Mouse (Mus musculus) hindbrain, embryonic 15.5 days (tissue): ENCODE measurements around the gene Flt3. TPM values are rescaled to one million over a fixed set of nuclear protein-coding genes. Genes with fewer than 3 reads are reported as not detected.
A peak's percentile ranks its signal among the peaks of the same experiment; 100 is the strongest.

Source experiments
- ATAC-seq: fragments of 200-750 bp; cut with Nextera tagmentation; 2 replicates; pipeline ENCODE4 v1.8.0; 2017; ENCODE audit warnings: low read depth, moderate number of reproducible peaks, moderate TSS enrichment; ENCODE audit not compliant: low FRiP score
- H3K27ac ChIP-seq: fragments of 300-500 bp; sonication (generic); replicated peaks from 2 replicates; pipeline ENCODE4 v1.5.1; 2015; ENCODE audit warnings: mild to moderate bottlenecking, inconsistent platforms
- H3K27me3 ChIP-seq: fragments of 300-500 bp; sonication (generic); 2 replicates; pipeline ENCODE4 v1.6.1; 2015; ENCODE audit warnings: control low read depth, inconsistent platforms
- H3K36me3 ChIP-seq: fragments of 300-500 bp; sonication (generic); 2 replicates; pipeline ENCODE4 v1.6.1; 2015; ENCODE audit warnings: control low read depth, inconsistent platforms
- H3K4me1 ChIP-seq: fragments of 300-500 bp; sonication (generic); replicated peaks from 2 replicates; pipeline ENCODE4 v1.6.1; 2015; ENCODE audit warnings: control low read depth, inconsistent platforms
- H3K4me2 ChIP-seq: fragments of 300-500 bp; sonication (generic); 2 replicates; pipeline ENCODE4 v1.6.1; 2015; ENCODE audit warnings: moderate library complexity, mild to moderate bottlenecking, inconsistent platforms
- H3K4me3 ChIP-seq: fragments of 300-500 bp; sonication (generic); 2 replicates; pipeline ENCODE4 v1.5.1; 2015; ENCODE audit warnings: mild to moderate bottlenecking, inconsistent platforms
- H3K9ac ChIP-seq: fragments of 300-500 bp; sonication (generic); 2 replicates; pipeline ENCODE4 v1.6.1; 2015; ENCODE audit warnings: inconsistent platforms
- H3K9me3 ChIP-seq: fragments of 300-500 bp; sonication (generic); 2 replicates; pipeline ENCODE4 v1.6.1; 2016; ENCODE audit warnings: control low read depth, inconsistent platforms
- WGBS: fragments of 180-500 bp; shearing (Covaris S2); methylation state at CpG from one replicate; pipeline ENCODE4 v1.1.7; 2015; 5-methylcytosine and 5-hydroxymethylcytosine counted together
- polyA plus RNA-seq: library from polyadenylated mRNA; unstranded; fragments of >200 nt; fragmentation: Nextera tagmentation; extraction: Ambion mirVana; gene quantifications from 2 replicates; pipeline ENCODE4 v1.2.1, GENCODE M21; 2015

Gene Flt3
- polyA plus RNA-seq, result 1.3 and 1.7 TPM in 2 replicates

DNA sequence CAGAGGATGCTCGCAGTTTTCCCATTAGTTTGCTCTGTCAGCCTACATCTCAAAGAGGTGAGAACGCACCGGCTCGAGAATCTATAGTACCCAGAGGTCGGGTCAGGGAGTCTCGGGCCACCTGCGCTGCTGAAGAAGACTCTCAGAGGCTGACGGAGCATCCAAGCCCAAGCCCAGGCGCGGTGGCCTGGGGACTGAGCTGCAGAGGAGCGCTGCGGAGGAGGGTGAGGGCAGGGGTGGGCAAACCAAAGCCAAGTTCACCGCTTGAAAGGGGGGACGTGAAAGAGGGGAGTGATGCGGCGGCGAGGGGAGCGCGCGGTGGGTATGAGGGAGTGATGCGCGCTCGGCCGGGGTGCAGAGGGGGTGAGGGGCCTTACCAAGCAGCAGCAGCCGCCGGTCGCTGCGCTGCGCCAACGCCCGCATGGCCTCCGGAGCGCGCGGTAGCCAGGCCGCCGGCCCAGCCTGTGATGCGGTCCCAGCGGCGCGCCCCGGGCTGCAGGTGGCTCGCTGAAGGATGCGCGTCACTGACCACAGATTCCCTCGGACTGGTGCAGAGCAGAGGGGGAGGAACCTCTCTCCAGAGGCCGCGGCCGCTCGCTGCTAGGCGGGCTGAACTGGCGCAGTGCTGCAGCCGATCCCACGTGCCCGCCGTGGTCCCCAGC is at the start of gene Flt3:
Flt3 (minus strand) TSS at position 647 of the 662 bp plus-strand sequence.
- WGBS, result 1% methylated on average over 53 of the region's 56 CpGs
- no peak within 1 kb of the TSS for H3K27ac ChIP-seq
- H3K9ac ChIP-seq, result peak within 1 kb of the TSS; percentile 52
- H3K27me3 ChIP-seq, result peaks cover 42% of the 10 kb centered on the region
- H3K4me3 ChIP-seq, result peak within 1 kb of the TSS; percentile 56
- no peaks in the 10 kb centered on the region for H3K9me3 ChIP-seq
- ATAC-seq, result peak; percentile 85
- H3K36me3 ChIP-seq, result no peaks in the 10 kb centered on the region
- peaks cover 17% of the 10 kb centered on the region for H3K4me1 ChIP-seq
- H3K4me2 ChIP-seq, result peak within 1 kb of the TSS; percentile 97

DNA sequence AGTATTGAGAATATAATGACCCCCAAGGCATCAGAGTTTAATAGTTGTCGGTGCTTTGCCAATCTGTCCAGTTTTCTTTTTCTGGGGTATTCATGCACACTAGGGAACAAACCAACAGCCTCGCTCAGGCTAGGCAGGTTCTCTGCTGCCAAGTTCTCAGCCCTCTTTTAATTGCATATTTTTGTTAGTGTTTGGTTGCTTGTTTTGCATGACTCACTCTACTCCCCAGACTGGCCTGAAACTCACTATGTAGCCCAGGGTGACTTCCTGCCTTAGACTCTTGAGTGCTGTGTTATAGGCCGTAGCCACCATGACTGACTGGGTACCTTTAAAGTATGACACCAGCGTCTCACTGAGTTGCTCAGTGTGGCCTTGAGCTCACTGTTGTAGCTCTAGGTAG is 48.6 kb upstream of the Flt3 start:
- Histone ChIP-seq H3K4me3 (no peak overlapping the region), H3K4me1 (peaks cover 15% of the 10 kb centered on the region), H3K27me3 (no peaks in the 10 kb centered on the region), H3K36me3 (peaks cover 7% of the 10 kb centered on the region; the same call in 1 of the 2 replicates), H3K4me2 (no peak overlapping the region), H3K9me3 (no peaks in the 10 kb centered on the region), H3K9ac (no peak overlapping the region), H3K27ac (peak overlapping the region; percentile 45; the same call in 1 of the 2 replicates)
- ATAC-seq, result no peak
- WGBS, result 68% methylated on average over 4 of the region's 4 CpGs

DNA sequence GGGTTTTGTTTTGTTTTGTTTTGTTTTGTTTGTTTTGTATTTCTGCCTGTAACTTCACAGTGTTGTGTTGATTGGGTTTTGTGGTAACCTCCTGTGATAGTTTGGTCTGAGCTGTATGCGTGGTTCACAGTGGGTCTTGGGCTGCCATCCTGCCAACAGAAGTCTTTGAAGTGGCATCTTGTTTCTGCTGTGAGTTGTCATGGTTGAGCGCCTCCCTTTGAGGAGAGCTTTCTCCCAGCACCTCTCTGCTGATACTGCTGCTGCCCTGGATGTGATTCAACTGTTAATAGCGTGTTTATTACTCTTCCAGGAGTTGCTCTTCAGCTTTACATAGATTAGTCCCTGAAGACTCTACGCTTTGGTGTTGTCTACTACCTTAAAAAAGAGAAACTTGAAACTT is 48.2 kb upstream of the Flt3 start:
- H3K4me2 ChIP-seq, result no peak overlapping the region
- H3K4me1 ChIP-seq, result peaks cover 15% of the 10 kb centered on the region
- no peak overlapping the region for H3K9ac ChIP-seq
- H3K27me3 ChIP-seq, result no peaks in the 10 kb centered on the region
- H3K27ac ChIP-seq, result peak overlapping the region; percentile 45; the same call in 1 of the 2 replicates
- H3K4me3 ChIP-seq, result no peak overlapping the region
- H3K9me3 ChIP-seq, result no peaks in the 10 kb centered on the region
- peaks cover 7% of the 10 kb centered on the region; the same call in 1 of the 2 replicates for H3K36me3 ChIP-seq
- WGBS, result 39% methylated on average over 4 of the region's 4 CpGs
- ATAC-seq, result no peak

DNA sequence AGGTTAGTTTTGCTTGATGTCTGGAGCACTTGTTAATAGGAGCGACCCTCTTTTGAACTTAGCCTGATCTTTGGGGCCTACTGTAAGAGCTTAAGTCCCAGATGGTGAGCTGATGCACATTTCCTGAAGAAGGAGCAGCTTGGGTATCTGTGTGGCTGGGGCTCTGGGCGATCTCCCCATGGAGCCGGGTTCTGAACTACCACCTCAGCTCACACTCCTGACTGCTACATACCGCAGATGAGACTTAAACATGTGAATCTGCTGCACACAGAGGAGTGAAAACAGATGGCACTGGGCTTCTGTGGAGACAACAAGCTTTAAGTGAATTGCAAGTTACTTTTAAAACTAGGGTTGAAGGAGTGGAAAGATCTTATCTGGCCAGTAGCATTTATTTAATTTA is 45.0 kb upstream of the Flt3 start:
- no peak overlapping the region for H3K4me3 ChIP-seq
- no peaks in the 10 kb centered on the region for H3K9me3 ChIP-seq
- no peaks in the 10 kb centered on the region for H3K36me3 ChIP-seq
- 92% methylated on average over 4 of the region's 4 CpGs for WGBS
- ATAC-seq, result no peak
- no peak overlapping the region for H3K27ac ChIP-seq
- no peak overlapping the region for H3K4me2 ChIP-seq
- H3K4me1 ChIP-seq, result peaks cover 15% of the 10 kb centered on the region
- H3K9ac ChIP-seq, result no peak overlapping the region
- H3K27me3 ChIP-seq, result no peaks in the 10 kb centered on the region

DNA sequence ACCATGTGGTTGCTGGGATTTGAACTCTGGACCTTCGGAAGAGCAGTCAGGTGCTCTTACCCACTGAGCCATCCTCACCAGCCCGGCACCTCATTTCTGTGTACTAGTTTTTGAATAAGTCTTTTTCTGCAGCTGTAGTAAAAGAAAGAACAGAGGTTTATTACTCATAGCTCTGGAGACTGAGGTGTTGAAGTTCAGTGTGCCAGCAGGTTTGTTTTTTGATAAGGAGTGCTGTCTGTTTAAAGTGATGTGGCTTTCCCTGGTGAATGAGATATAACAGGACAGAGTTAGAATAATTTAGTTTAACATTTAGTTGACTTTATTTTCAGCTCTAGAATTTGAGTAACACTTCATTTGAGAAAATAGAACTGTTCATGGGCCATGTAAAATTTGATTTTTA is 44.5 kb upstream of the Flt3 start:
- H3K27me3 ChIP-seq, result no peaks in the 10 kb centered on the region
- no peaks in the 10 kb centered on the region for H3K9me3 ChIP-seq
- no peak overlapping the region for H3K9ac ChIP-seq
- no peak overlapping the region for H3K4me3 ChIP-seq
- H3K4me1 ChIP-seq, result peaks cover 15% of the 10 kb centered on the region
- no peak overlapping the region for H3K4me2 ChIP-seq
- no peak overlapping the region for H3K27ac ChIP-seq
- H3K36me3 ChIP-seq, result no peaks in the 10 kb centered on the region
- 95% methylated on average over 2 of the region's 2 CpGs for WGBS
- no peak for ATAC-seq

DNA sequence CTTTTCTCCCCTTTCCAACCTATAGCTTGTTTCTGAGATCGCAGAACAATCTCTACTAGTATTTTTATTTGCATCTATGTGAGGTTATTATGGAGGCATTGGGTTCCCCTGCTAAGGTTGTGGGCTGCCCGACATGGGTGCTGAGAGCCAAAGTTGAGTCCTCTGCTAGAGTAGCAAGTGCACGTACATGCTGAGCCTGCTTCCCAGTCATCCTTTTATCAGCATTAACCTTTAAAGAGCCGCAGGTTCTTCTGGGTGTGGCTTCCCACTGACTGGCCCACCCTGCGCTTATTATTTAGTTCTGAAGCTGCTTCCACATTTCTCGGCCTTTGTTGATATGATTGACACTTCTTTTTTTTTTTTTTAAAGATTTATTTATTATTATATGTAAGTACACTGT is 44.0 kb upstream of the Flt3 start:
- no peak overlapping the region for H3K27ac ChIP-seq
- no peak overlapping the region for H3K4me3 ChIP-seq
- H3K4me1 ChIP-seq, result peaks cover 13% of the 10 kb centered on the region
- no peak for ATAC-seq
- no peaks in the 10 kb centered on the region for H3K27me3 ChIP-seq
- H3K9me3 ChIP-seq, result no peaks in the 10 kb centered on the region
- no peak overlapping the region for H3K4me2 ChIP-seq
- H3K36me3 ChIP-seq, result no peaks in the 10 kb centered on the region
- 88% methylated on average over 6 of the region's 6 CpGs for WGBS
- no peak overlapping the region for H3K9ac ChIP-seq

DNA sequence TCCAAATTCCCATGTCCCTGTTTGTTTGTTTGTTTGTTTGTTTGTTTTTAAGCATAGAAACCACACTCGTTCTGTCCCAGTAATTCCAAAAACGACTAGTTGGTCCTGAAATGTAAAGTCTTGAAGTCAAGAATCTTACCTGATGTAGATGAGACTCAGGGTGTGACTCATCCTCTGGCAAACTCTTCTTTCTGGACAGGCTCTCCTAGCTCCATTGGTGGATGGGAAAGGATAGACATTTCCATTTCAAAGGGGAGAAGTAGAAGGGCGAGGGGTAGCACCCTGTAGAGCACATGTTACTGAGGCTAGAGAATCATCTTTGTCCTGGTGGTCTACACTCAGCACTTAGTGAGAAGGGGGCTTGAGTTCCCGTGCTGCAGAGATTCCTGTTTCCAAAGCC is 42.5 kb upstream of the Flt3 start:
- no peak overlapping the region for H3K27ac ChIP-seq
- no peak overlapping the region for H3K9ac ChIP-seq
- 78% methylated on average over 4 of the region's 4 CpGs for WGBS
- H3K4me1 ChIP-seq, result 0 out of 2 replicates have a peak, but pooled peaks cover 5% of the 10 kb centered on the region
- H3K4me2 ChIP-seq, result no peak overlapping the region
- no peaks in the 10 kb centered on the region for H3K27me3 ChIP-seq
- H3K4me3 ChIP-seq, result no peak overlapping the region
- ATAC-seq, result no peak
- no peaks in the 10 kb centered on the region for H3K9me3 ChIP-seq
- no peaks in the 10 kb centered on the region for H3K36me3 ChIP-seq

DNA sequence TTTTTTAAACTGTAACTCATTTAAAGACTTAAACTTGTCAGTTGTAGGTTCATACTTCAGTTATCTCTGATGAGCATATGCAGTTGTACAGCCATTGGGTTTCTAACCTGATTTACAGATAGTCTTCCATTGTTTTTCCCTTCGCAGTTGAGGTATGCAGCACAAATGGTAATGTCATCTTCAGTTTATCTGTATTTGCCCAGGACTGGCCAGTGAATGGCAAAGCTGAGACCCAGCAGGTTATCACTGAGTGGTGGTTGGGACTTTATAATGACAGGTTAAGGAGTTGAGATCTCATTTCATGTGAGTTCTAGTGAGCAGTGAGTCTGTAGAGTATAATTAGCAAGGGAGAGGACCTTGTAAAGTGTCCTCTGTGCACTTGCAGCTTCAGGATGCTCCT is 41.7 kb upstream of the Flt3 start:
- H3K4me3 ChIP-seq, result no peak overlapping the region
- 92% methylated on average over 1 of the region's 1 CpGs for WGBS
- H3K9ac ChIP-seq, result no peak overlapping the region
- no peak overlapping the region for H3K27ac ChIP-seq
- no peaks in the 10 kb centered on the region for H3K27me3 ChIP-seq
- H3K36me3 ChIP-seq, result no peaks in the 10 kb centered on the region
- no peaks in the 10 kb centered on the region for H3K9me3 ChIP-seq
- no peak for ATAC-seq
- H3K4me1 ChIP-seq, result 0 out of 2 replicates have a peak, but pooled peaks cover 5% of the 10 kb centered on the region
- H3K4me2 ChIP-seq, result no peak overlapping the region

DNA sequence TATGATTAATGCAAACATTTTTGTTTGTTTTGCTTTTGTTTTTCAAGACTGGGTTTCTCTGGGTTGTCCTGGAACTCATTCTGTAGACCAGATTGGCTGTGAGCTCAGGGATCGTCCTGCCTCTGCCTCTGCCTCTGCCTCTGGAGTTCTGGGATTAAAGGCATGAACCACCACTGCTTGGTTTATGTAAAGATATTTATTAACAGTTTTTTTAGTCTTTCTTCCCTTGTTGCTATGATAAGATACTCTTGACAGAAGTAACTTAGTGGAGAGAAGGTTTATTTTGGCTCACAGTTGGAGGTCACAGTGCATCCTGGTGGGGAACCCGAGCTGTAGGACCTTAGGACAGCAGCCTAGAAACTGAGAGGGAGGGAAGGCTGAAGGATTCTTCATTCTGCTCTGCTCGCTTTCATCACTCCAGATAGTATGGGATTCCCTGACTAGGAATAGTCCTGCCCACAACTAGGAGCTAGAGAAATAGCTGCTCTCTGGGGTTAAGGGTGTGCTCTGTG is 40.8 kb upstream of the Flt3 start:
- no peaks in the 10 kb centered on the region for H3K36me3 ChIP-seq
- H3K27ac ChIP-seq, result no peak overlapping the region
- no peak overlapping the region for H3K4me2 ChIP-seq
- no peaks in the 10 kb centered on the region for H3K27me3 ChIP-seq
- H3K4me1 ChIP-seq, result peaks cover 14% of the 10 kb centered on the region
- H3K4me3 ChIP-seq, result no peak overlapping the region
- WGBS, result 83% methylated on average over 3 of the region's 3 CpGs
- ATAC-seq, result no peak
- H3K9ac ChIP-seq, result no peak overlapping the region
- no peaks in the 10 kb centered on the region for H3K9me3 ChIP-seq

DNA sequence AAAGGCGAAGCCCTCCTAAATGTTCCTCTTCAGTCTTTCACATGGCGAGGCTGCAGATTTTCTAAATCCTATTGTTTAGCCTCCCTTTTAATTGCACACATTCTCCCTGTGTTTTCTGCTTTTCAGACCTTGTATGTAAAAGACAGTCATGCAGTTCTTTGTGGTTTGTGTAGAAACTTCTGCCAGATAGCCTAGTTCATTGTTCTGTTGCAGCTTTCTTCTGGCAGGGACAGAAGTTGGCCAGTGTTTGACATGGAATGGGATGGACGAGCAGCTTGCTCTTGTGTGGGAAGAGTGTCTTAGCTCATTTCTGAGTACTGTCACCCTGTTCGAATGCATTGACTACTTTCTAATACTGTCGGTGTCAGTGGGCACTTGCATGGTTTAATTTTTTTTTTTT is 36.2 kb upstream of the Flt3 start:
- H3K9me3 ChIP-seq, result no peaks in the 10 kb centered on the region
- no peak overlapping the region for H3K9ac ChIP-seq
- no peak overlapping the region for H3K4me2 ChIP-seq
- 65% methylated on average over 5 of the region's 5 CpGs for WGBS
- H3K4me1 ChIP-seq, result peaks cover 49% of the 10 kb centered on the region
- H3K4me3 ChIP-seq, result no peak overlapping the region
- no peak for ATAC-seq
- H3K27me3 ChIP-seq, result no peaks in the 10 kb centered on the region
- H3K36me3 ChIP-seq, result 0 out of 2 replicates have a peak, but pooled peaks cover 3% of the 10 kb centered on the region
- H3K27ac ChIP-seq, result peak overlapping the region; percentile 55

DNA sequence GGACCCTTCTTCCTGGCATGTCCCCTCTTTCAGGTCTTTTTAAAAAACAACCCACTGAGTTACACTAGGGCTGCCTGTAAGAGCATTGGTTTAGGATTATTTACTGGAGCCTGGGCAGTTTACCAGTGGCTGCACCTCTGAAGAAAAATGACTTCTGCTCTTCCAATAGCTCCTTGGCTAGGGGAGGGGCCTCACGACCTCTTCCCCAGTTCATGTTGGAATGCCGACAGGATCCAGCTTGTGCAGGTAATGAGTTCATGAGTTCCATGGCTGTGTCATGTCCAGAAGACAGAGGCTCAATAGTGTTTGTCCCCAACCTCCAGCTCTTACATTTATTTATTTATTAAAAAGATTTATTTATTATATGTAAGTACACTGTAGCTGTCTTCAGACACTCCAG is 35.5 kb upstream of the Flt3 start:
- Histone ChIP-seq H3K4me1 (peaks cover 51% of the 10 kb centered on the region), H3K4me2 (peak overlapping the region; percentile 18; the same call in 1 of the 2 replicates), H3K4me3 (no peak overlapping the region), H3K27ac (0 out of 2 replicates have a peak overlapping the region, but pooled peaks have one; percentile 16), H3K36me3 (0 out of 2 replicates have a peak, but pooled peaks cover 3% of the 10 kb centered on the region), H3K9me3 (no peaks in the 10 kb centered on the region), H3K27me3 (no peaks in the 10 kb centered on the region), H3K9ac (no peak overlapping the region)
- no peak for ATAC-seq
- WGBS, result 65% methylated on average over 2 of the region's 2 CpGs

DNA sequence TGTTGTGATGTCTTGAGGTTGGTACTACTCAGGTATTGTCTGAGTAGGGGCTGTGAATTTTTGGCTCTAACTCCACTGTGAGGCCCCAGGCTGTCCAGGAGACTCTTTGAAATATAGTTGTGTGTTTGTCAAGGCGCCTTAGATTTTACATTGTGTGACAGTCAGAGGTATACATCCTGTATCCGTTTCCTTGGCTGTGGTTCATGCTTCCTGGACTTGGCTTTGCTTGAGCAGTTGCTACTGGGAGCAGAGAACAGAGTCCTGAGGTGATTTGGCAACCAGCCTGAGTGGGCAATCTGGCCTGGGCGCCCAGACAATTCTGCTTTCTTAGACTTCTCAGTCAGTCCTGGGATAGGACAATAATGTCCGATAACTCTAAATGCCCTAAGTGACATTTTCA is 34.9 kb upstream of the Flt3 start:
- Histone ChIP-seq H3K9me3 (no peaks in the 10 kb centered on the region), H3K27me3 (no peaks in the 10 kb centered on the region)

More for the DNA sequence above, 34.9 kb upstream of the Flt3 start:
- peaks cover 51% of the 10 kb centered on the region for H3K4me1 ChIP-seq
- H3K27ac ChIP-seq, result peak overlapping the region; percentile 16; the same call in 1 of the 2 replicates
- WGBS, result 56% methylated on average over 4 of the region's 4 CpGs
- H3K36me3 ChIP-seq, result 0 out of 2 replicates have a peak, but pooled peaks cover 3% of the 10 kb centered on the region
- H3K4me2 ChIP-seq, result peak overlapping the region; percentile 18; the same call in 1 of the 2 replicates
- no peak overlapping the region for H3K4me3 ChIP-seq
- ATAC-seq, result no peak
- H3K9ac ChIP-seq, result no peak overlapping the region
